Mouse (Mus musculus) liver, embryonic 16.5 days (tissue): ENCODE data around the gene Top1. TPM values are rescaled to one million over a fixed set of nuclear protein-coding genes. Genes with fewer than 3 reads are reported as not detected.

ENCODE experiments used
- ATAC-seq: fragments of 200-750 bp; cut with Nextera tagmentation; 2 replicates; pipeline ENCODE4 v1.8.0; 2017; ENCODE audit warnings: low read depth, mild to moderate bottlenecking, moderate number of reproducible peaks, moderate library complexity
- H3K27ac ChIP-seq: fragments of 300-500 bp; sonication (generic); 2 replicates; pipeline ENCODE4 v1.5.1; 2014; ENCODE audit warnings: mild to moderate bottlenecking, low read length
- H3K27me3 ChIP-seq: fragments of 300-500 bp; sonication (generic); 2 replicates; pipeline ENCODE4 v1.6.1; 2014; ENCODE audit warnings: low read depth, low read length, mixed read lengths; ENCODE audit not compliant: control insufficient read depth, insufficient read depth
- H3K36me3 ChIP-seq: fragments of 300-500 bp; sonication (generic); 2 replicates; pipeline ENCODE4 v1.6.1; 2014; ENCODE audit warnings: mild to moderate bottlenecking; ENCODE audit not compliant: control insufficient read depth, insufficient read depth
- H3K4me1 ChIP-seq: fragments of 300-500 bp; sonication (generic); 2 replicates; pipeline ENCODE4 v1.6.1; 2014; ENCODE audit warnings: low read depth, low read length, mixed read lengths; ENCODE audit not compliant: control insufficient read depth
- H3K4me2 ChIP-seq: fragments of 300-500 bp; sonication (generic); 2 replicates; pipeline ENCODE4 v1.6.1; 2014; ENCODE audit warnings: low read depth, low read length, mixed read lengths
- H3K4me3 ChIP-seq: fragments of 300-500 bp; sonication (generic); 2 replicates; pipeline ENCODE4 v1.5.1; 2014; ENCODE audit warnings: low read depth, mild to moderate bottlenecking, low read length
- H3K9ac ChIP-seq: fragments of 300-500 bp; sonication (generic); 2 replicates; pipeline ENCODE4 v1.6.1; 2014; ENCODE audit warnings: low read depth, low read length
- H3K9me3 ChIP-seq: fragments of 300-500 bp; sonication (generic); replicated peaks from 2 replicates; pipeline ENCODE4 v1.6.1; 2016; ENCODE audit warnings: low read length; ENCODE audit not compliant: control insufficient read depth
- WGBS: fragments of 180-500 bp; shearing (Covaris S2); extraction: QIAGEN DNeasy Blood & Tissue Kit; methylation state at CpG from one replicate; pipeline ENCODE4 v1.1.7; 2014; ENCODE audit not compliant: insufficient replicate concordance; 5-methylcytosine and 5-hydroxymethylcytosine counted together
- polyA plus RNA-seq: library from polyadenylated mRNA; unstranded; fragments of >200 nt; fragmentation: Nextera tagmentation; extraction: Ambion mirVana; gene quantifications from 2 replicates; pipeline ENCODE4 v1.2.1, GENCODE M21; 2015

Top1 gene
- polyA plus RNA-seq, 1 experiment from 2014 or later = 55.7 TPM

- 0 out of 2 replicates have a peak, but pooled peaks have one; percentile 5 for ATAC-seq
- Histone ChIP-seq H3K4me1 (peaks cover 5% of the 10 kb centered on the region), H3K27ac (no peak overlapping the region), H3K9ac (no peak overlapping the region; the same call in 1 of the 2 replicates), H3K4me2 (no peak overlapping the region), H3K27me3 (no peaks in the 10 kb centered on the region), H3K4me3 (no peak overlapping the region), H3K9me3 (no peaks in the 10 kb centered on the region), H3K36me3 (peaks cover 18% of the 10 kb centered on the region)
- 33% methylated on average over 4 of the region's 4 CpGs for WGBS
Observed at GRCm38 (mm10) chr2:160667259-160667658, 21.6 kb downstream of the Top1 start.

GRCm38 (mm10) chr2:160700271-160700670 is 54.6 kb downstream of the Top1 start:
- Histone ChIP-seq H3K9ac (no peak overlapping the region), H3K4me1 (no peaks in the 10 kb centered on the region), H3K27me3 (no peaks in the 10 kb centered on the region), H3K4me2 (no peak overlapping the region), H3K27ac (no peak overlapping the region), H3K36me3 (peaks cover 65% of the 10 kb centered on the region), H3K9me3 (no peaks in the 10 kb centered on the region), H3K4me3 (no peak overlapping the region)
- WGBS = 35% methylated on average over 5 of the region's 5 CpGs
- peak; percentile 41 for ATAC-seq

DNA sequence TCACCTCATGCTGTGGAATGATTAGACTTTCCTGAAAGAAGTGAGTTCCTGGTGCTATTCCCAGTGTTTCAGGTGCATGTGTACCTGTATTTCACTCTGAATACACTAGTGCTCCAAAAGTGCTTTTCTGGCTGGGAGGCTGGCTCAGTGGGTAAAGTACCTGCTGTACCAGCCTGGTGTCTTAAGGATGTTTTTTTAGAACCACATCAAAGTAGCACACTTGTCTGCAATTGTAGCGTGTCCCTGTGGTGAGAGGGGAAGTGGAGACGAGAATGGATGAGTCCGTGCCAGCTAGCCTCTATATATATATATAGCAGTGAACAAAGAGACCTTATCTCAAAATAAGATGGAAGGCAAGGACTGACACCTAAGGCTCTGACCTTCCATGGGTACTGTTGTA is 55.9 kb downstream of the Top1 start:
- no peak overlapping the region for H3K4me2 ChIP-seq
- no peak overlapping the region for H3K27ac ChIP-seq
- ATAC-seq = no peak
- H3K27me3 ChIP-seq = no peaks in the 10 kb centered on the region
- no peaks in the 10 kb centered on the region for H3K9me3 ChIP-seq
- no peak overlapping the region for H3K9ac ChIP-seq
- H3K4me1 ChIP-seq = no peaks in the 10 kb centered on the region
- no peak overlapping the region for H3K4me3 ChIP-seq
- H3K36me3 ChIP-seq = peaks cover 71% of the 10 kb centered on the region
- WGBS = 72% methylated on average over 3 of the region's 3 CpGs

GRCm38 (mm10) chr2:160702824-160703223 is 57.1 kb downstream of the Top1 start:
- Histone ChIP-seq H3K4me2 (no peak overlapping the region), H3K27ac (no peak overlapping the region), H3K9ac (no peak overlapping the region), H3K4me3 (no peak overlapping the region), H3K9me3 (no peaks in the 10 kb centered on the region), H3K36me3 (peaks cover 71% of the 10 kb centered on the region), H3K4me1 (no peaks in the 10 kb centered on the region), H3K27me3 (no peaks in the 10 kb centered on the region)
- no peak for ATAC-seq

GRCm38 (mm10) chr2:160707673-160708072 is 62.0 kb downstream of the Top1 start:
- Histone ChIP-seq H3K36me3 (peaks cover 63% of the 10 kb centered on the region), H3K4me2 (no peak overlapping the region), H3K4me1 (no peaks in the 10 kb centered on the region), H3K27ac (no peak overlapping the region), H3K27me3 (no peaks in the 10 kb centered on the region), H3K9ac (no peak overlapping the region), H3K4me3 (no peak overlapping the region), H3K9me3 (no peaks in the 10 kb centered on the region)
- no peak for ATAC-seq
- 59% methylated on average over 3 of the region's 3 CpGs for WGBS

GRCm38 (mm10) chr2:160715463-160716030 is 69.9 kb downstream of the Top1 start:
- Histone ChIP-seq H3K36me3 (peaks cover 85% of the 10 kb centered on the region), H3K9me3 (no peaks in the 10 kb centered on the region), H3K9ac (no peak overlapping the region), H3K4me3 (no peak overlapping the region), H3K27ac (no peak overlapping the region), H3K4me1 (no peaks in the 10 kb centered on the region), H3K4me2 (no peak overlapping the region), H3K27me3 (no peaks in the 10 kb centered on the region)
- WGBS = 87% methylated on average over 4 of the region's 4 CpGs
- no peak for ATAC-seq

GRCm38 (mm10) chr2:160717269-160717668 is 71.6 kb downstream of the Top1 start:
- 69% methylated on average over 5 of the region's 5 CpGs for WGBS
- Histone ChIP-seq H3K9ac (no peak overlapping the region), H3K4me2 (no peak overlapping the region), H3K4me1 (no peaks in the 10 kb centered on the region), H3K4me3 (no peak overlapping the region), H3K9me3 (no peaks in the 10 kb centered on the region), H3K27me3 (no peaks in the 10 kb centered on the region), H3K27ac (no peak overlapping the region), H3K36me3 (peaks cover 85% of the 10 kb centered on the region)
- ATAC-seq = no peak

GRCm38 (mm10) chr2:160718811-160719210 is 73.1 kb downstream of the Top1 start:
- 86% methylated on average over 3 of the region's 3 CpGs for whole genome bisulfite sequencing
- Histone ChIP-seq H3K4me2 (no peak overlapping the region), H3K4me3 (no peak overlapping the region), H3K27ac (no peak overlapping the region), H3K9me3 (no peaks in the 10 kb centered on the region), H3K9ac (no peak overlapping the region), H3K27me3 (no peaks in the 10 kb centered on the region), H3K36me3 (peaks cover 87% of the 10 kb centered on the region), H3K4me1 (no peaks in the 10 kb centered on the region)
- ATAC-seq = no peak

DNA sequence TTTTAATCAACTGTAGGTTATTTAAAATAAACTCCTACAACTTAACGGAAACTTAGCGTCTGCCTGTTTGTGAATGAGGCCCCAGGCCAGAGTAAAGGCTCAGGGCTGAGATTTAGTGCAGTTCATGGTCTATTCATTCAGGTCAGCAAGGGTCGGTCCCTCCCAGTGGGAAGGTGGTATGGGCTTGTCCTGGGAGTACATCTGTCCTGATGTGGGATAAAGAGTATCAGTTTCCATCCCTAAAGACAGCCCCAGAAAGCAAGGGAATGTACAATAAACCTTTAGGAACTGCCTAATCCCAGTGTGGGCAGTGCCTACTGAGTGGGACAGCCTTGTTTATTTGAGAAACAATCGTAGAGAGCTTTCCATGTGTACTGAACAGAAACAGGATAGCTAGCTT is 77.0 kb downstream of the Top1 start:
- WGBS = 93% methylated on average over 4 of the region's 4 CpGs
- H3K27me3 ChIP-seq = no peaks in the 10 kb centered on the region
- H3K27ac ChIP-seq = no peak overlapping the region
- H3K4me3 ChIP-seq = no peak overlapping the region
- no peak overlapping the region for H3K4me2 ChIP-seq
- H3K36me3 ChIP-seq = peaks cover 62% of the 10 kb centered on the region
- no peak for ATAC-seq
- H3K9me3 ChIP-seq = no peaks in the 10 kb centered on the region
- no peaks in the 10 kb centered on the region for H3K4me1 ChIP-seq
- no peak overlapping the region for H3K9ac ChIP-seq
